Mouse (Mus musculus): ENCODE results near the gene Rfxap.

DNA sequence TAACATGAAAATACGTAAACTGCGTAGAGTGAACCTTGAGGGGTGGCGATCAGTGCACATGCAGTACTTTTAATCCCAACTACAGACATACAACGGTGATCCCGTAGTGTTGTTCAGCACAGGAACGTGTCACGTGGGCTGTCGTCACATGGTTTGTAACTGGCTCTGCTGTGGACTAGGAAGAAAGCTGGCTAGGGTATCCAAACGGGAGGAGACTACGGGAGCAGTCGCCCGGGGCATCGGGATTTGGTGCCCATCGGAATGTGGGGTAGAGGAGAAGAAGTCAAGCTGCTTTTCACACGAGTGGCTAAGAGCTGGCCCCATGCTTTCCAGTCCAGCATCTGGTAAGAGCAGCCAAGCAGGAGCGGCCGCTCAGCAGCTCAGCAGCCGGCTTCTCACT lies 43.2 kb downstream of the Rfxap start:
- TF ChIP-seq CTCF (IDR thresholded peaks at IDR 0.05; ENCODE audit: low read depth) (no peak), EP300 (IDR thresholded peaks at IDR 0.05; ENCODE audit: low read depth) (no peak)
